Mouse (Mus musculus): ENCODE measurements around the gene Tmbim7. TPM values are rescaled to one million over a fixed set of nuclear protein-coding genes. Genes with fewer than 3 reads are reported as not detected.
"Not testable (repeated sequence)": the region's sequence is repeated elsewhere in the genome, so short reads cannot be mapped to it uniquely, and the experiment has no call there.

Tmbim7 gene
- not detected for total RNA-seq (2021)
- long read RNA-seq, experiment 1: 0 reads
- long read RNA-seq, experiment 2: 0 reads

DNA sequence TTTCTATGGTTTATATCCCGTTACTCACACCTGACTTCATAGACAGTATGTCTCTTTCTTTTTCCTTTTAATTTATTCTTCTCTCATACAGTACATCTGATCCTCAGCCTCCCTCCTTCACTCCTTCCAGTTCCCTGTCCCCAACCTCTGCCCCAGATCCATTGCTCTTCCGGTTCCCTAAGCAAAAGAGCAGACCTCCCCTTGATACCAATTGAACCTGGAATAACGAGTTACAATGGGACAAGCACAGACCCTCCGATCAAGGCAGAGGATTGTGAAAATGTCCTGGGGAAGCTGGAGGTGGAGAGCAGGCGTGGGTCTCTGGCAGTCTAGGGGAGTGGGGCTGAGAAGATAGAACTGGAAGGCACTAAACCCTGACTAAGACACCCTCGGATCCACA is at the start of gene Tmbim7:
TSS of gene Tmbim7 (plus strand) at position 301 of the 400 bp plus-strand sequence.
- DNase-seq: no peak
- intact Hi-C loops (cut with DNase I): no loop called here

DNA sequence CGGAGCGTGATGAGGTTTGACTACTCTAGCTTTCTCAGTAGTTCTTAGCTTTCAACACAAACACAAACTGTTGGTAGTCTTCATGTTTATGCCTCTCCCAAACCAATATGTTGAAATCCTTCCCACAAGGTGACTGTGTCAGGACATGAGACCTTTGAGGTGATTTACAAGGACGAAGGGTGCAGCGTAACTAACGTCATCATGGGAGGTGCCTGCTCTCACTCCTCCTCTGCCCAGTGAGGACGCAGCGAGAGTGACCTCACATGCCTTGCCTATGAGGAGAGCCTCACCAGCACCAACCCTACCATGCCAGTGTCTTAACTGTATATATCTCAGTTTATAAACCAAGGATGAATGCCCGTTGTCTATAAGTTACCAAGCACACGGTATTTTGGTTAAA is 43.9 kb upstream of the Tmbim7 start:
- intact Hi-C loops (cut with DNase I): no loop called here
- DNase-seq: no peak

DNA sequence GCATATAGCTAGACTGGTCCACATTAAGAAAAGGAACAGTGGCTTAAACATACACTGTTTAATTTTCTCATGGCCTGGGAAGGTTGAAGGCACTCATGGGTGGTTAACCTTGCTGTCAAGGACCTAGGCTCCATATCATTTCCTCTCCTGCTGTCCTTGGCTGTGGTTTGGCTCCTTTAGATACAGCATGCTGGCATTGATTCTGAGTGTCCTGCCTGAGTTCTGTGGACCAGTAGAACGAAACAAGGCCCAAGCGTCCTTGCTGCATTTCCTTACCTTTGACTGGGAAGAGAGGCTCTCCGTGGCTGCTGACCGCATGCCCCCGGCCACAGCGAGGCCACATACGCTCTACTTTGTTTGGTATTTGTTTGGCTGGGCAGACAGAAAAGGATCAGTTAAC is 41.7 kb upstream of the Tmbim7 start:
- intact Hi-C loops (cut with DNase I): no loop called here
- no peak for DNase-seq

DNA sequence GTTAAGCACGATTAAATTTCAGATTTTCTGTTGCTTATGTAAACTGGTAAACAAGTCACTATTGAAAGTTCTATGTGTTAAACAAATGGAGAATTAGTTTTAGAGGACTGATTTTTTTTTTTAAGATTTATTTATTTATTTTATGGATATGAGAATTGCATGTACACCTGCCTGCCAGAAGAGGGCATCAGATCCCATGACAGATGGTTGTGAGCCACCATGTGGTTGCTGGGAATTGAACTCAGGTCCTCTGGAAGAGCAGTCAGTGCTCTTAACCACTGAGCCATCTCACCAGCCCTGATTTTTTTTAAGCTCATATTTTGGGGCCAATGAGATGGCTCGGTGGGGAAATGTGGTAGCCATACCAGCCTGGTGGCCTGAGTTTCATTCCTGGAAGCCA is 39.1 kb upstream of the Tmbim7 start:
- intact Hi-C loops (cut with DNase I); DNase-seq: not testable (repeated sequence)

DNA sequence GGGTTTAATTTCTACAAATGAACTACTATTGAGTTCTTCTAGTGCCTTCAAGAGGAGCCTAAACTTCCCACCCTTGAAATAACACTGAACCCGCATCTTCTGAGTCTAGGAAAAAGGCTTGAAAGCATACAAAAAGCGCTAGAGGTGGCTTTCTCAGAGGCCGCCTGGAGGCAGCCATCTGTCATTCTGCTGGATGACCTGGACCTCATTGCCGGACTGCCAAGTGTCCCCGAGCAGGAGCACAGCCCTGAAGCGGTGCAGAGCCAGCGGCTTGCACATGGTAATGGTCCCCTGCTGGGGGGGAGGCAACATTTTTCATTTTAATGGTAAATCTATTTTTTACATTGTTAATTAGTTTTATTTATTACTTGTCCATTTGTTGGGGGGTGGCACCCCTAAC is 30.5 kb upstream of the Tmbim7 start:
- DNase-seq: no peak
- intact Hi-C loops (cut with DNase I): no loop called here

DNA sequence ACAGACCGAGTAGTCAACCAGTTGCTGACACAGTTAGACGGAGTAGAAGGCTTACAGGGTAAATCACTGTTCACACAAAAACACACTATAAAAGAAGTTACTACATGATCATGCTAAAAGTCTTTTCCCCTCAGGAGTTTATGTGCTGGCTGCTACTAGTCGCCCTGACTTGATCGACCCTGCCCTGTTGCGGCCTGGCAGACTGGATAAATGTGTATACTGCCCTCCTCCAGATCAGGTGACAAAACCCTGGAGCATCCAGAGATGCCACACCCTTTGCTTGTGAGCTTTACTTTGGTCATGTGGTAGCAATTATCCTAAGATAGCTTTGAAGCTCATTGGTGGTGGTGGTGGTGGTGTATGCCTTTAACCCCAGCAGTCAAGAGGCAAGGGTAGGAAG is 20.9 kb upstream of the Tmbim7 start:
- intact Hi-C loops (cut with DNase I): no loop called here
- DNase-seq: no peak

DNA sequence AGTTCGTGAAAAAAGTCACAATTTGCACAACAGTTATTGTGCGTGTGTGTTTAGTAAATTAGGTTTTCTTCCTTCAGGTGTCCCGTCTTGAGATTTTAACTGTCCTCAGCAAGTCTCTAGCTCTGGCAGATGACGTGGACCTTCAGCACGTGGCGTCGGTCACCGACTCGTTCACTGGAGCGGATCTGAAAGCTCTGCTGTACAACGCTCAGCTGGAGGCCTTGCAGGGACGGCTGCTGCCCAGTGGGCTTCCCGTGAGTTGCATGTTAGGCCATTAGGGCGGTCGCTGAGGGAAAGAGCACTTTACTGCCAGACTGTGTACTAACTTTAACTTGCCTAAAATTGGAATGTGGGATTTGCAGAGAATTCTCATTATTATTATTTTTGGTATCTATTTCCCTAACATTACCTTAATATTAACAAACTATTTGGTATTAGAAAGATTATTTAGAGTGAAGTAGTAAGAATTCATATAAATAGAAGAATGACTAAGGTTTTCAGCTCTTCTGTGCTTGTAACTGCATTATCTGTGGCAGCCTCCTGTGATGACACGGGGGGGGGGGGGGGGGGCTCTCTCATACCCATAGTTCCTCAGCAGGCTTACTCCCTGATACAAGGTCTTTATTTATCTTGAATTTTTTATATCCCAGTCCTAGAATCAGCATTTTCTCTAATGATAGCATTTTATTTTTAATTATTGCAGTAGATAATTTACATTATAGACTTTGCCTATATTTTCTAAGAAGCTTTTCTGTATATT is 19.3 kb upstream of the Tmbim7 start:
- DNase-seq: no peak

DNA sequence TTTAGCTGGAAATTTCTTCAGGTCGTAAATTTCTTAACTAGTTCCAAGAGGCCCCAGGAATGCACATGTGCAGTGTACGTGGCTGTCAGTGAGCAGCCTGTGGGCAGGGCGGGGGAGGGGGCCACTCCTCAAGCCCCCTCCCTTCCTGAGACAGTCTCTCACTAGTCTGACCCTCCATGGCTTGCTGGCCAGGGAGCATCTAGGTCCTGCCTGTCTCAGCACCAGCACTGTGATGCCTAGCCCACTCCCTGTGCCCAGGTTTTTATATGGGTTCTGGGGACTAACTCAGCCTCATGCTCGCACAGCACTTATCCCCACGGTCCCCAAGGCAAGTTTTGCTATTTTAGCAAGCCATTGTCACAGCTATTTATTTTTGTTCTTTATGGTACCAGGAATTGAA is 18.7 kb upstream of the Tmbim7 start:
- DNase-seq: no peak
- intact Hi-C loops (cut with DNase I): no loop called here

More for the DNA sequence above, 19.3 kb upstream of the Tmbim7 start:
- intact Hi-C loops (cut with DNase I): no loop called here

DNA sequence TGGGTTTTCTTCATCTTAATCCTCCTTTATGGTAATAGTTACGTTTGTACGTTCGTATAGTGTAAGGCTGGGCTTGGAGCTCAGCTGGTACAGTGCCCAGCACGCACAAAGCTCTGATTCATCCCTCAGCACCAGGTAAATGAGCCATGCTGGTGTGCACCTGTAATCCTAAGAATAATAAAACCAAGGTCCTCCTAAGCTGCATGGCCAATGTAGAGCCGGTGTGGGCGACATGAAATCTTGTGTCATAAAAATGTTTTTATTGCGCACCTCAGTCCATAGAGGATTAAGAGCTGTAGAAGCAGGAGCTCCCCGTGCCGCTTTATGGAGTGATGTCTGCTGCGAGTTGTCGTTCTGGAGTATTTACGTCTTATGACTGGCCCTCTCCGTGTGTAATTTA is 17.7 kb upstream of the Tmbim7 start:
- no peak for DNase-seq
- intact Hi-C loops (cut with DNase I): no loop called here

DNA sequence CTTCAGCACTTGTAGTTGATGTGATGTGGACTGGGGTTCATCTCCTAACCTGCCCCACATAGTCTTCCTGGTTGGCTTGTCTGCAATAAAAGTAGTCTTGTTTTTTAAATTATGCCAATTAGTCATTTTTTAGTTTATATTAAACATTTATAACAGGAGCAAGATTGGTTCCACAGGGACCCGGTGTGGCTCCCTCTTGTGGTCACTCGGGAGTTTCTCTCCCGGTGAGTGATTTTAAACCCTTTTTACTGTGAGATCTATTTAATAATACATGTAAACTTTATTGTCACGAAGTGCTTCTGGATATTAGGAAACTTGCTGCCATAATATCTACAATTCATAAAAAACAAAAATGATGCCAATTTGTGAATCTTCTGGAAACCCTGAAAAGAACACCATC is 17.0 kb upstream of the Tmbim7 start:
- DNase-seq: no peak
- intact Hi-C loops (cut with DNase I): no loop called here

DNA sequence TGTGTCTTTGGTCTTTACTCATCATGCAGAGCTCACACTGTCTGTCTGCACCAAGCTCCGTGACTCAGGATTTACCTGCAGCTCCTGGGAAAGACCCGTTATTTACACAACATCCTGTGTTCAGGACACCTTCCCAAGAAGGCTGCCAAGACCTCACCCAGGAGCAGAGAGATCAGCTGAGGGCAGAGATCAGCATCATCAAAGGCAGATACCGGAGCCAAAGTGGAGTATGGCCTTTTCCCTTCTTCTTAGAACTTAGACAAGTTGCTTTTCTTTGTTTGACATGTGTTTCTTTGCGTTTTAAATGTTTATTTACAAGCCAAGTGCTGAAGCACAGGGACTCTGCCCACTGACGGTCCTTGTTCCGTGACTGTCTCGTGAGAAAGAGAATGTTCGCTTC is 15.7 kb upstream of the Tmbim7 start:
- DNase-seq: no peak
- intact Hi-C loops (cut with DNase I): no loop called here

DNA sequence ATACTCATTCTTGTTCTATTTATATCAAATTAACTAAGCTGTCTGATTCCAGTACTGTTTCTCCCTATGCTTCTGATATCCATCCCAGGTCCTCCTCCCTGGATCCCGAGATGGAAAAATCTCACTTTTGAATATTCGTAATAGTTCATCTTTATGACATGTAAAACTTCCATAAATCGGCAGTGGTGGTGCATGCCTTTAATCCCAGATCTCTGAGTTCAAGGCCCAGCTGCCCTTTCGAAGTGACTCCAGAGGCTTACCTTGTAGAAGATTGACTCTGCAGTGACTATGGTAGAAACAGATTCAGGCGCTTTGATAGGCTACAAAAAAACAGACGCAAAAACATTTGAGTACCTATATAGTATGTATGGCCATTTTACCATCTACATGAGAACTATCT is 6.4 kb upstream of the Tmbim7 start:
- DNase-seq: no peak
- intact Hi-C loops (cut with DNase I): loop anchor here (5.0 kb wide), 1 partner anchor 47 kb away; the partner anchor contains the start of genes Pex1 and Rbm48

DNA sequence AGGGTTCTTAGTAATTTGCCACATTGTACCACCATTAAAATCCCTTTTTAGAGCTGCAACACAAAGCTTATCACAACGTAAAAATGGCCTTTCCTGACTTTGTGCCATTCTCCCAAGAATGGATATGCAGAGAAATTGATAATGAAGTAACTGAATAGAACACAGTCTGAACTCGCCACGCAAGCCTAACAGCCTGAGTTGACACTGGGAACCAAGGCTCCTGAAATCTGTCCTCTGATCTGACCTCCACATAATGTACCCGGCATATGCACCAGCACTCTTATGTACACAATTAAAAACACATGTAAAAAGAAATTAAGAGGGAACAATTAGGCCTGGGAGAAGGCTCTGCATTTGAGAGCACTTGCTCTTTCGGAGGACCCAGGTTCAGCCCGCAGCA is 5.7 kb upstream of the Tmbim7 start:
- intact Hi-C loops (cut with DNase I): loop anchor here (5.0 kb wide), 1 partner anchor 48 kb away; the partner anchor contains the start of genes Pex1 and Rbm48
- DNase-seq: no peak

DNA sequence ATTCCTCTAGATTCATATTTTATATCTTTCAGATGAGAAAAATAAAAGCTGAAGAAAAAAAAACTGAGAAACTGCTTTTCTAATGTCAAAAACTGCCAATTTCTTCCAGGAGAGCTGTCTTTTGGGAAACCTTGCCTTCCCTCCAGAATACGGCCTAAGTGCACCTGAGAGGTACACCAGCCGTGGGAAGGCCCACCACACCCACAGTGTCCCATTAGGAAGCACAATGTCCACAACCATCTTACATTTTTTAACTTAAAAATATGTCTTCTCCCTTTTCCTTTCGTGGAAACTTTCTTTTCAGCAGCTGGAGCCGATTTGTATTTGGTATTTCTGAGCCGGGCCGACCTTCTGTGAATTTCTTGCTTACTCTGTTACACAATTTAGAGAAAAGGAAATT is 4.4 kb upstream of the Tmbim7 start:
- no peak for DNase-seq
- intact Hi-C loops (cut with DNase I): loop anchor here (2.0 to 5.0 kb wide), 2 partner anchors 49 to 156 kb away; partner anchors contain the start of genes Ankib1, Krit1, Pex1 and Rbm48

DNA sequence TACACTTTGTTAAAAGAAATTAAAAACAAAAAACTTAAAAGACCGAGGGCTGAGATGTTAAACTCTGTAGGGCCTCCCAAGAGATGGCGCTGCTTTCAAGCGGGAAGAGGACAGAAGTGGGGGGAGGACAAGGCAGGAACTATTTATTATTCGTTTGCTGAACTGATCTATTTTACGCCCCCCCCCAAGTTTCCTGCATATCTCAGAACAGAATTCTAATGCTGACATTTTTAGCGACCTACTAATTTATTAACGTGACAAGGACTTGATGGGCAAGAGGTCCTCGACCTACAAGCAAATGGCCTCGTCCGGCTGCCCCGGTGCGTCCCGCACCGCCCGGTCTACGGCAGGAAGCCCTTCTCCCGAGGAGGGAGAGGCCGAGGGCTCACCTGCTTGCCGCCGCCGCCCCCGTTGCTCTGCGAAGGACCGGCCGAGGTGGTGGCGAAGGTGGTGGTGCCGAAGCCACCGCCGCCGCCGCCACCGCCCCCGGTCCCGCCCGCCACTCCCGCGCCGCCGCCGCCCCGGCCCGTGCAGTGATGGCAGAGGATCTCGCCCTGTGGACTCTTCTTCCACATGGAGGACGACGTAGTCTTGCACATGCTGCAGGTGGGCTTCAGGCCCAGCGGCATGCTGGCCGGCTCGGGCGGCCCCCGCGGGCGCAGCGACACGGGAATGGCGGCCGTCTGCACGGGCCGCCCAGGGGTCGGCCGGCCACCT is 3.8 kb upstream of the Tmbim7 start:
- intact Hi-C loops (cut with DNase I): loop anchor here (2.0 to 5.0 kb wide), 2 partner anchors 50 to 156 kb away; partner anchors contain the start of genes Ankib1, Krit1, Pex1 and Rbm48
- DNase-seq: peak in 1 of 2 experiments; percentile 14

DNA sequence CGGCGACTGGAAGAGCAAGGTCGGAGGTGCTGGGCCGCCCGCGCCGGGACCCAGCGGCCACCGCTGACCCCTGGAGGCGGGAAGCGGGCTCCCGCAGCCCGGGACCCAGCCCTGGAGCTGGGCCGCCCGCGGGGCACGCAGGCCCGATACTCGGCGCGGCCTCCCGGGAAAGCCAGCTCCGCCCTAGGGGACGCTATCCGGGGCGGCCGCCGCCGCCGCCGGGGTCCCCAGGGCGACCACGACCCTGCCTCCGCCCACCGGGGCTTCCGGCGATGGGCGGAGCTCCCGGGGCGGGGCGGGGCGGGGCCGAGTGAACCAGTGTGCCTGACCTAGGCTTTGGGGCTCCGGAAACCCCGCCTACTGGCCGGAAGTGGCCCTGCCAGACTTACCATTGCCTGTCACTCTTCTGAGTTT is 3.3 kb upstream of the Tmbim7 start:
- intact Hi-C loops (cut with DNase I): loop anchor here (2.0 to 5.0 kb wide), 2 partner anchors 50 to 155 kb away; partner anchors contain the start of genes Ankib1, Krit1, Pex1 and Rbm48

DNA sequence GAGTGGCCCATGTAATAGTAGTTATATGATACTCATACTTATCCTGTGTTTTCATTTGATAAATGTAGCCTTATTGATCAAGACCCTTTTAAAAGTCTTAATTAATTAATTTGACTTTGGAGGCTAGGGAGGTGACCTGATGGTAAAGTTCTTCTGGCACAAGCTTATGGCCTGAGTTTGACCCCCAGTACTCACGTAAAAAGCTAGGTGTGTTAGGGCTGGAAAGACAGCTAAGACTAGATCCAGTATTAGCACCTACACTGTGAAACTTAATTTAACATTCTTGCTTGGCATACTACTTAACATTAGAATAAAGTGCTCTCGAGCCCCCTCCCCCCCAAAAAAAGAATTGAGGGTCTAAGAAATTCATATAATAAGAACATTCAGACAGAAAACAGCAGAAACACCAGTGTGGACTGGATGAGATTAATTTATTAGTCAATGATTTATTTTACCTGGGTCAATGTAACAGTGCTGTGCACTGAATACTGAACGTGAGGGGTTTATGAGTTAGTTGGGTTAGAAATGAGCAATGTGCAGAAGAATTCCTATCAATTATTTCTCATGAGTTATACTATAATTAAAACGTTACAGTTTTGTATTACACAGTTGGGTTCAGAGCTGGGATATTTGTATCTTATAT is 2.7 kb upstream of the Tmbim7 start:
- DNase-seq: no peak
- intact Hi-C loops (cut with DNase I): loop anchor here (5.0 kb wide), 1 partner anchor 51 kb away; the partner anchor contains the start of genes Pex1 and Rbm48

More for the DNA sequence above, 3.3 kb upstream of the Tmbim7 start:
- DNase-seq: peak; percentile 76 to 88

DNA sequence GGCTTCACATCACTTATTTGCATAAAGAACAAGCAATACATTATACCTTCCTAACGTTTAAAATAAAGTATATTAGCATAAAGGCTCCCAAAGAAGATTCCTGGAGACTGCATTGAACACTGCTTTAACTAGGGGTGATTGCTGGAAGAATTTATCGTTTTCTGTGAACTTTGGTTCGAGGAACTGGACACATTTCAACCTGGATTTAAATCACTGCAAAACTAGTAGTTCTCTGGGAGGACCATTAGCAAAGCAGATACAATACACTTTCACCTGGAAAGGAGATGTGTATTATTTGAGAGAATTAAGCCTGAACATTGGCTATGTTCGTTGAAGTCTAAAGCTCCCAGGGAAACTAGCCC is 2.2 kb upstream of the Tmbim7 start:
- intact Hi-C loops (cut with DNase I): loop anchor here (5.0 kb wide), 1 partner anchor 52 kb away; the partner anchor contains the start of genes Pex1 and Rbm48
- DNase-seq: no peak

DNA sequence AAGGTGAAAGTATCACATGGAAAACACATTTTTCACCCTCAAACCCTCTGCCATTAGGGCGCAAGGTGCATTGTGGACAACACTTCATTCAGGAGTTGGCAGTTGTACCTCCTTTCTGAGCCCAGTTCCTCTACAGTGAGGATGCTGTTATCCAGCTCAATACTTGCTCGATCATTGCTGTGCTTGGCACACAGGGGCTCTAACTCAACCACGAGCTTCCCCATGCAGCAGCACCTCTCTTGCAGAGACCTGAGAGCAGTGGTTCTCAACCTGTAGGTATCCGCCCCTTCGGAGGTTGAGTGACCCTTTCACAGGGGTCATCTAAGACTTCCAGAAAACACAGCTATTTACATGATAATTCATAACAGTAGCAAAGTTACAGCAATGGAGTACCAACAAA is 640 bp downstream of the Tmbim7 start:
- intact Hi-C loops (cut with DNase I): no loop called here
- no peak for DNase-seq

DNA sequence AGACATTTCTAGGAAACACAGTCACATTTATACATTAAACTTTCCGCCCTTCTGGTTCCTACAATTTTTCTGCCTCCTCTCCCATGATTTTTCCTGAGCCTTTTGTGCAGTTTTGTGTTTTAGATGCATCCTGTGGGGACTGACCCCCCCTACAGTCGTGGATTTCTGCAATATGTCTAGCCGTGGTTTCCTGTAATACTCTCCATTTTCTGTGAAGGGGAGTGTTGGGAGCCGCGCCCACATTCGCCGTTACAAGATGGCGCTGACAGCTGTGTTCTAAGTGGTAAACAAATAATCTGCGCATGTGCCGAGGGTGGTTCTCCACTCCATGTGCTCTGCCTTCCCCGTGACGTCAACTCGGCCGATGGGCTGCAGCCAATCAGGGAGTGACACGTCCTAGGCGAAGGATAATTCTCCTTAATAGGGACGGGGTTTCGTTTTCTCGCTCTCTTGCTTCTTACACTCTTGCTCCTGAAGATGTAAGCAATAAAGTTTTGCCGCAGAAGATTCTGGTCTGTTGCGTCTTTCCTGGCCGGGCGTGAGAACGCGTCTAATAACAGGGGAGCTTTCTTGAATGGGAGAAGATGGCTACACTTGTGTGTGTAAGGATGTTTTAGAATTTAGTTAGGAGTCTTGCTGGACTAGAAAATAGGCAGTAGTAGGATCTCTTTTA is 2.1 kb downstream of the Tmbim7 start:
- intact Hi-C loops (cut with DNase I); DNase-seq: not testable (repeated sequence)

Data from gastrocnemius, postnatal 36 days (tissue).